In genomic region chr2:79457932-79458331, GRCm38 (mm10) we compare ENCODE assay signal across 32 mouse cellular contexts. TPM values are rescaled to one million over a fixed set of nuclear protein-coding genes. Genes with fewer than 3 reads are reported as not detected.
DNase-seq lines count a peak whose midpoint lies in the region; ATAC-seq and TF ChIP-seq lines count a peak whose summit lies in the region.
"Had no signal": no experiment of that assay in that cellular context is flagged by ENCODE, and none has a peak within 500 bp of the region (broad histone marks: within the 10 kb centered on the region; RNA-seq: fewer than 3 reads in every experiment).

No protein-coding gene starts in this region.

- TF ChIP-seq POLR2A in ES-Bruce4 (IDR thresholded peaks at IDR 0.05; ENCODE audit: insufficient read depth, low read length): no peak

- H3K9me3 ChIP-seq in midbrain, embryonic 10.5 days (replicated peaks): no peaks in the 10 kb centered on the region
- no peaks in the 10 kb centered on the region for H3K9me3 ChIP-seq in midbrain, embryonic 16.5 days (replicated peaks; ENCODE audit: control insufficient read depth, low read length, poor library complexity, severe bottlenecking)
- H3K9me3 ChIP-seq in ES-Bruce4 (replicated peaks; ENCODE audit: control insufficient read depth, insufficient read depth, low read length, poor library complexity, severe bottlenecking): no peaks in the 10 kb centered on the region
- H3K9me3 ChIP-seq: embryonic facial prominence, embryonic 15.5 days; forebrain, embryonic 15.5 days; heart, embryonic 12.5 days; liver, embryonic 13.5 days; neural tube, embryonic 13.5 days had no signal

- H3K27ac ChIP-seq in midbrain, embryonic 10.5 days (replicated peaks): 0 out of 2 replicates have a peak overlapping the region, but pooled peaks have one; percentile 84
- H3K27ac ChIP-seq in midbrain, embryonic 16.5 days (ENCODE audit: low read length): no peak overlapping the region
- no peak overlapping the region; the same call in 1 of the 2 replicates for H3K27ac ChIP-seq in ES-Bruce4 (ENCODE audit: insufficient read depth, low read length)
- H3K27ac ChIP-seq: embryonic facial prominence, embryonic 15.5 days; heart, adult 2 months; kidney, postnatal 0 days; liver, embryonic 13.5 days had no signal

- peaks cover 66% of the 10 kb centered on the region for H3K4me1 ChIP-seq in midbrain, embryonic 10.5 days
- peaks cover 31% of the 10 kb centered on the region for H3K4me1 ChIP-seq in midbrain, embryonic 16.5 days (ENCODE audit: control insufficient read depth, insufficient read depth, low read length)
- H3K4me1 ChIP-seq in ES-Bruce4 (ENCODE audit: control insufficient read depth, insufficient read depth, low read length): no peaks in the 10 kb centered on the region
- H3K4me1 ChIP-seq: liver, embryonic 13.5 days had no signal

- H3K9ac ChIP-seq in midbrain, embryonic 16.5 days (ENCODE audit: low read depth, low read length): no peak overlapping the region
- H3K9ac ChIP-seq in ES-Bruce4 (ENCODE audit: low read depth, poor library complexity, severe bottlenecking): no peak overlapping the region
- H3K9ac ChIP-seq: embryonic facial prominence, embryonic 15.5 days; forebrain, embryonic 15.5 days; heart, embryonic 12.5 days; liver, embryonic 13.5 days; neural tube, embryonic 13.5 days had no signal

- H3K36me3 ChIP-seq in midbrain, embryonic 10.5 days: no peaks in the 10 kb centered on the region
- no peaks in the 10 kb centered on the region for H3K36me3 ChIP-seq in midbrain, embryonic 16.5 days (ENCODE audit: control insufficient read depth, insufficient read depth, low read length)
- H3K36me3 ChIP-seq in ES-Bruce4 (ENCODE audit: control insufficient read depth, insufficient read depth, low read length, poor library complexity, severe bottlenecking): no peaks in the 10 kb centered on the region
- H3K36me3 ChIP-seq: embryonic facial prominence, embryonic 15.5 days; forebrain, embryonic 15.5 days; heart, embryonic 12.5 days; liver, embryonic 13.5 days; neural tube, embryonic 13.5 days had no signal

- peaks cover 100% of the 10 kb centered on the region for H3K27me3 ChIP-seq in midbrain, embryonic 10.5 days (ENCODE audit: low read depth, poor library complexity, severe bottlenecking)
- H3K27me3 ChIP-seq in midbrain, embryonic 16.5 days (ENCODE audit: control insufficient read depth, insufficient read depth, low read depth, low read length): peaks cover 8% of the 10 kb centered on the region
- peaks cover 5% of the 10 kb centered on the region; the same call in 1 of the 2 replicates for H3K27me3 ChIP-seq in ES-Bruce4 (ENCODE audit: control insufficient read depth, insufficient read depth, low read length, poor library complexity, severe bottlenecking)

- WGBS in midbrain, embryonic 10.5 days: 14% methylated on average over 3 of the region's 3 CpGs
- 37% methylated on average over 3 of the region's 3 CpGs for WGBS in midbrain, embryonic 16.5 days

- TF ChIP-seq EP300 in ES-Bruce4 (IDR thresholded peaks at IDR 0.05; ENCODE audit: insufficient read depth, low read depth, low read length): peak; percentile 60

- no peak overlapping the region for H3K4me3 ChIP-seq in midbrain, embryonic 10.5 days
- no peak overlapping the region for H3K4me3 ChIP-seq in midbrain, embryonic 16.5 days (ENCODE audit: low read depth, low read length)
- H3K4me3 ChIP-seq in ES-Bruce4 (ENCODE audit: low read depth, low read length): no peak overlapping the region
- H3K4me3 ChIP-seq: embryonic facial prominence, embryonic 15.5 days; forebrain, embryonic 15.5 days; heart, adult 2 months; heart, embryonic 12.5 days; liver, embryonic 13.5 days; megakaryocyte, embryonic 14.5 days; neural tube, embryonic 13.5 days had no signal

- no peak for TF ChIP-seq CTCF in ES-Bruce4 (IDR thresholded peaks at IDR 0.05; ENCODE audit: low read depth, low read length)

- ATAC-seq in midbrain, embryonic 16.5 days: no peak
- ATAC-seq: forebrain, embryonic 15.5 days; hindbrain, embryonic 16.5 days; intestine, embryonic 16.5 days; lung, postnatal 0 days had no signal

- peak; percentile 25 for DNase-seq in embryo, embryonic 10.5 days (ENCODE audit: low spot score)
- DNase-seq in embryo, embryonic 9.5 days (ENCODE audit: extremely low spot score): no peak
- DNase-seq in midbrain, embryonic 10.5 days (ENCODE audit: low spot score): peak; percentile 18
- peak; percentile 8 for DNase-seq in brain, adult 2 months (ENCODE audit: low read depth, low spot score)
- DNase-seq in liver: no peak
- DNase-seq in frontal cortex, postnatal 14 days (ENCODE audit: low spot score in 2 of 2): no peak
- DNase-seq: adrenal gland, postnatal 25 days; B cell, adult 2 months; heart, adult 2 months; heart, postnatal 4 days; kidney, adult 8-10 months; kidney, postnatal 4 days; left cerebral cortex, postnatal 4 days; liver, embryonic 13.5 days; lung, adult 18-20 months; lung, postnatal 4 days; right cerebral cortex, postnatal 4 days; thymus, adult 2 months; thymus, postnatal 4 days had no signal

- no peak overlapping the region for H3K4me2 ChIP-seq in midbrain, embryonic 16.5 days (ENCODE audit: low read length)
- H3K4me2 ChIP-seq: embryonic facial prominence, embryonic 15.5 days; heart, embryonic 12.5 days; liver, embryonic 13.5 days had no signal

RNA-seq across cellular contexts. Expression of gene Cerkl, which starts 1.3 kb away (rescaled TPM):
- 2.0 and 2.6 TPM in 2 replicates for polyA plus RNA-seq in midbrain, embryonic 10.5 days (2016; fragmentation: Nextera tagmentation; extraction: Ambion mirVana)
- polyA plus RNA-seq in midbrain, embryonic 16.5 days (2015; fragmentation: Nextera tagmentation; extraction: Ambion mirVana): 0.84 and 1.9 TPM in 2 replicates
- 1.5 and 1.8 TPM in 2 replicates for polyA plus RNA-seq in ES-Bruce4 (2011; ENCODE audit: insufficient read depth, insufficient read length, low read depth, missing spikeins)
- polyA plus RNA-seq: heart, embryonic 12.5 days had no signal

RNA-seq across cellular contexts. Expression of gene Neurod1, which starts 1.4 kb away (rescaled TPM):
- 18.8 and 23.5 TPM in 2 replicates for polyA plus RNA-seq in midbrain, embryonic 10.5 days (2016; fragmentation: Nextera tagmentation; extraction: Ambion mirVana)
- polyA plus RNA-seq in midbrain, embryonic 16.5 days (2015; fragmentation: Nextera tagmentation; extraction: Ambion mirVana): 12.8 and 22.7 TPM in 2 replicates
- 3.1 and 3.4 TPM in 2 replicates for polyA plus RNA-seq in ES-Bruce4 (2011; ENCODE audit: insufficient read depth, insufficient read length, low read depth, missing spikeins)
- polyA plus RNA-seq: heart, adult 2 months; heart, embryonic 12.5 days; heart, postnatal 0 days; kidney, postnatal 0 days; liver, embryonic 13.5 days; lung, postnatal 0 days; spleen, adult 2 months; thymus, adult 2 months had no signal

Comparison
In these comparisons a context has a peak if more than half of its experiments do, and no peak if none do; other contexts are left out.
1. DNase-seq: peak in embryo, embryonic 10.5 days (single experiment), midbrain, embryonic 10.5 days (single experiment) and brain, adult 2 months (single experiment); none in embryo, embryonic 9.5 days (single experiment), liver (single experiment) and frontal cortex, postnatal 14 days (0 of 2).